Mouse (Mus musculus) ovary, postnatal 14 days (tissue): ENCODE results near the gene Lhfpl5.

Experiments
- DNase-seq: peaks from one replicate; pipeline ENCODE4 v3.0.0; 2022; ENCODE audit warnings: low spot score

Lhfpl5 gene

GRCm38 (mm10) chr17:28626937-28627336 is 51.5 kb downstream of the Lhfpl5 start:
- no peak for DNase-seq

DNA sequence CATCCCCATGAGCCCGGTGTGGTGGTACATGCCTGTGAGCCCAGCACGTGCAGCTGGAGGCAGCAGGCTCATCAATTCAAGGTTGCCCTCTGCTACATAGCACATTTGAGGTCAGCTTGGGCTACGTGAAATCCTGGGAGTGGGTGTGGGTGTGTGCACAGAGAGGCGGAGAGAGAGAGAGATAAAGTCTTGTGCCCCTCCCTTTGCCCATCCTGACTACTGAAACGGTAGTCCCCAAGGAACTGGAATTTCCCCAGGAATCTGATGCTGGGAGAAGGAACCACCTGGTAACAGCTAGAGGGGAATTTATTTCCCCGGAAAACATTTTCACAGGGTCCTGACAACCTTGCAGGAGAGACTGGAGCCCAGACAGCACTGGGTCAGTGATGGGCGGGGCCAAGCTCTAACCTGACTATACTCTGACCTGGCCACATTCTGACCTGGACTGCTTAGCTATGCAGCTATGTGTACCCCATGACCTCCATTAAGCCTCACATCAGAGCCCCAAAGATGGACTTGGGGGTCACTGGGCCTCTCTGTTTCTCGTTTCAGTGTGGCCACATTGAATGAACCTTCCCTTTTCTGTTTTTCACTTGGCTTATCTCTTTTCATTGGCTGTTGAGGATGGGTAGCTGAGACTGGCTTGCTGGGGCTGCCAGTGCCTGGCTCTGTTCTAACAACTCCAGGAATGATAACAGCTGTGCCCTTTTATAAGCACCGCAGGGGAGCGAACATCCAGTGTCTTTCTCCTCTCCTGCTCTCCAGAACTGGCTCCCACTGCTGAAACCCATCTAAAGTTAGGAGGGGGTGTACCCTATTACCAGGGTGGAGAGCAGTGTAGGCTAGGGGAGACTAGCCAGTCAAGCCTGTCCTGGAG is 53.0 kb downstream of the Lhfpl5 start:
- DNase-seq = no peak

DNA sequence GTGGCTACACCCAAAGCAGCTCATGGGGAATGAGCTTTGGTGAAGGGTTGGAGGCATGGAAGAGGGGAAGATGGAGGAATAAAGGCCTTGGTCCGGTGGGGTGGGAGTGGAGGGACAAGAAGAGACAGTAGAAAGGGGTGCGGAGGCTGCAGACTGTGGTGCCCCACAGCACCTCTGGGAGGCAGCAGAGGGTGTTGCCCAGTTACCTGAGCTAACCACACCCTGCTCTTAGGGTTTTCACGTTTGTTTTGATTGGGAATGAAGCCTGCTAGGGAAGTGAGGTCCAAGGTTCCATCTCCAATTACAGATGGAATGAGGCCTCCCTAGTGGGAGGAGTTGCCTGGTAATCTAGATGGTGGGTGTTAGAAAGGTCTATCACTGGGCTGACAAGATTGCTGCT is 53.7 kb downstream of the Lhfpl5 start:
- no peak for DNase-seq
